Comparison of ENCODE assay signal across 8 mouse cellular contexts in the genomic region with DNA sequence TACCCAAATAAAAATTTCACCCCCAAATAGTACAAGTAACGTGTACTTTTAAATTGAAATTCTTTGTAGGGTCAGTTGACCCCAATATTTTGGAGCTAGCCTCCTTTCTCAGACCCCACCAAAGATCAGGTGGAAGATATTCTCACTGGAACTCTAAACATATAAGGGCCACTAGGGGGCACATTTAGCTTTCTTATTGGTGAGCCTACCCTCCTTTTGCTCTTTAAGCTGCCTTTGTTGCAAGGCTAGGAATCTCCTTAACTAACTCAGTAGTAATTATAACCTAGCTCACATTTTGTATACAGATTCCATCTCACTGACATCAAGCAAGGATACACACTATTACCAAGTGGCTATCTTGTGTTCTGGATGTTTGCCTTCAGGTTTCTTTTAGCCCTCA.
DNase-seq lines count a peak whose midpoint lies in the region; ATAC-seq and TF ChIP-seq lines count a peak whose summit lies in the region.

No protein-coding gene starts in this region.

- H3K4me3 ChIP-seq in MEL (ENCODE audit: control insufficient read depth in 1 of 2, insufficient read depth in 1 of 2, low read depth in 2 of 2, low read length in 2 of 2): no peak overlapping the region

- no peak for TF ChIP-seq POLR2A in MEL (IDR thresholded peaks at IDR 0.05; ENCODE audit: control insufficient read depth in 1 of 2, insufficient read depth in 1 of 2, low read depth in 1 of 2, low read length in 2 of 2, poor library complexity in 1 of 2)

- no peak overlapping the region for H3K27ac ChIP-seq in MEL (ENCODE audit: control insufficient read depth, low read depth, low read length)

- no peaks in the 10 kb centered on the region for H3K4me1 ChIP-seq in MEL (ENCODE audit: control insufficient read depth in 1 of 2, insufficient read depth in 2 of 2, low read length in 2 of 2)

- H3K9ac ChIP-seq in MEL (ENCODE audit: control insufficient read depth, low read depth, low read length, poor library complexity, severe bottlenecking): no peak overlapping the region

- TF ChIP-seq CTCF in MEL (IDR thresholded peaks at IDR 0.05 in 2 of 3, conservative IDR thresholded peaks at IDR 0.05 in 1 of 3; ENCODE audit: control insufficient read depth in 1 of 3, insufficient read depth in 1 of 3, low read depth in 2 of 3, low read length in 3 of 3, poor library complexity in 1 of 3, severe bottlenecking in 1 of 3): peak; percentile 30 to 79 (median 35); a peak in 4 of 6 replicates

- TF ChIP-seq RAD21 in MEL (IDR thresholded peaks at IDR 0.05; ENCODE audit: low read depth, low read length): peak; percentile 91

- no peaks in the 10 kb centered on the region for H3K27me3 ChIP-seq in MEL (ENCODE audit: control insufficient read depth in 1 of 2, insufficient read depth in 2 of 2, low read length in 2 of 2)

- no peaks in the 10 kb centered on the region for H3K79me2 ChIP-seq in MEL (ENCODE audit: control insufficient read depth, insufficient read depth, low read length, poor library complexity)

- DNase-seq in kidney, adult 9 months: peak; percentile 61
- no peak for DNase-seq in kidney, adult 11 months
- DNase-seq in MEL (ENCODE audit: low read depth, low spot score) (peak; percentile 46), MN1 (ENCODE audit: low spot score) (no peak)
- DNase-seq in fibroblast of lung, adult 2 months (ENCODE audit: low read depth): peak; percentile 17
- DNase-seq in lung, postnatal 10 days: peak; percentile 35
- no peak for DNase-seq in urinary bladder, postnatal 36 days (ENCODE audit: low spot score in 2 of 2)

- no peaks in the 10 kb centered on the region for H3K9me3 ChIP-seq in MEL (replicated peaks; ENCODE audit: insufficient read depth, low read length)

- ATAC-seq in CD4-positive, CD25-positive, alpha-beta regulatory T cell, adult 4 months: no peak

- no peak for TF ChIP-seq EP300 in MEL (IDR thresholded peaks at IDR 0.05; ENCODE audit: low read depth in 1 of 2, low read length in 2 of 2)

- H3K36me3 ChIP-seq in MEL (ENCODE audit: control insufficient read depth in 1 of 2, insufficient read depth in 2 of 2, low read length in 2 of 2): no peaks in the 10 kb centered on the region

TF ChIP-seq in MEL, 35 proteins besides CTCF, POLR2A, EP300 and RAD21:
- TF ChIP-seq ETS1 (IDR thresholded peaks at IDR 0.05; ENCODE audit: low read depth, low read length): no peak
- no peak for TF ChIP-seq MAZ (IDR thresholded peaks at IDR 0.05; ENCODE audit: low read depth, low read length)
- TF ChIP-seq ZMIZ1 (IDR thresholded peaks at IDR 0.05; ENCODE audit: low read depth, low read length): no peak
- no peak for TF ChIP-seq NELFE (IDR thresholded peaks at IDR 0.05; ENCODE audit: low read depth, low read length)
- no peak for TF ChIP-seq MEF2A (IDR thresholded peaks at IDR 0.05; ENCODE audit: extremely low read depth, insufficient replicate concordance, low read depth, low read length, poor library complexity, severe bottlenecking)
- no peak for TF ChIP-seq TAL1 (IDR thresholded peaks at IDR 0.05; ENCODE audit: low read length)
- peak; percentile 90 for TF ChIP-seq ZC3H11A (IDR thresholded peaks at IDR 0.05; ENCODE audit: low read depth, low read length)
- TF ChIP-seq ZNF384 (IDR thresholded peaks at IDR 0.05; ENCODE audit: low read depth, low read length): no peak
- peak; percentile 93 for TF ChIP-seq SMC3 (IDR thresholded peaks at IDR 0.05; ENCODE audit: low read depth, low read length)
- no peak for TF ChIP-seq ELF1 (IDR thresholded peaks at IDR 0.05; ENCODE audit: low read depth, low read length)
- TF ChIP-seq TCF12 (IDR thresholded peaks at IDR 0.05; ENCODE audit: low read depth, low read length): no peak
- no peak for TF ChIP-seq POLR2AphosphoS2 (IDR thresholded peaks at IDR 0.05; ENCODE audit: low read length)
- TF ChIP-seq NRF1 (IDR thresholded peaks at IDR 0.05; ENCODE audit: insufficient read depth, low read depth, low read length, poor library complexity, severe bottlenecking): no peak
- no peak for TF ChIP-seq UBTF (IDR thresholded peaks at IDR 0.05; ENCODE audit: borderline replicate concordance, insufficient read depth, low read depth, low read length)
- TF ChIP-seq CHD2 (IDR thresholded peaks at IDR 0.05; ENCODE audit: low read length): no peak

Comparison
In these comparisons a context has a peak if more than half of its experiments do, and no peak if none do; other contexts are left out.
1. DNase-seq: peak in kidney, adult 9 months (single experiment), MEL (single experiment), fibroblast of lung, adult 2 months (single experiment) and lung, postnatal 10 days (single experiment); none in kidney, adult 11 months (single experiment), urinary bladder, postnatal 36 days (0 of 2) and MN1 (single experiment).